Mouse (Mus musculus): Measurements from ENCODE around the gene Naa35. TPM values are rescaled to one million over a fixed set of nuclear protein-coding genes. Genes with fewer than 3 reads are reported as not detected.
A peak's percentile ranks its signal among the peaks of the same experiment; 100 is the strongest.

Gene Naa35
- polyA plus RNA-seq, 1 experiment: 4.9 TPM

- H3K4me3 ChIP-seq (replicated peaks): peak overlapping the region; percentile 93
- H3K36me3 ChIP-seq (replicated peaks; ENCODE audit: low read length): peaks cover 3% of the 10 kb centered on the region
- peaks cover 49% of the 10 kb centered on the region for H3K4me1 ChIP-seq
Observed at GRCm38 (mm10) chr13:59674215-59674614, 89.2 kb downstream of the Naa35 start.

DNA sequence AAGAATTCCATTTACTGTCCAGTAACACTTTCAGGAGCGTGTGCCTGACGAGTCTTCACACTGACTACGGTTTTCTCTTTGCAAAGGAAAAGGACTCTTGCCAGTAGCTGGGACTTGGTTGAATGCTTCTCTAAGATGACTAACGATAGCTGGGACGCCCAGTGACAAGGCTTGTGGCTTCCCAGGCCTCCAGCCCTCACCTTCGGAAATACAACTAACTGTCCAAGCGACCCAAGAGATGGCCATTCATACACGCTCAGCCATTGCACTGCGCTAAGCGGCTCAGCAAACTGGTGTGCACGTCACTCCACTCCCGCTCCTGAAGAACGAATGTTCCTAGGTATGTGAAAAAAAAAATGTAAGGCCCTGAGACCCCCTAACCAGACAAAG, 89.7 kb downstream of the Naa35 start:
- peaks cover 14% of the 10 kb centered on the region for H3K27me3 ChIP-seq (replicated peaks)
- H3K4me1 ChIP-seq: peaks cover 43% of the 10 kb centered on the region
- TF ChIP-seq GATA1 (IDR thresholded peaks at IDR 0.05; ENCODE audit: borderline replicate concordance, low read length) (no peak), FLI1 (IDR thresholded peaks at IDR 0.05; ENCODE audit: low read length) (no peak)
- no peaks in the 10 kb centered on the region for H3K36me3 ChIP-seq (replicated peaks; ENCODE audit: low read length)
- H3K4me3 ChIP-seq (replicated peaks): peak overlapping the region; percentile 93
- H3K9me3 ChIP-seq: no peaks in the 10 kb centered on the region

More at GRCm38 (mm10) chr13:59674215-59674614, 89.2 kb downstream of the Naa35 start:
- peaks cover 12% of the 10 kb centered on the region for H3K27me3 ChIP-seq (replicated peaks)
- no peak for TF ChIP-seq GATA1 (IDR thresholded peaks at IDR 0.05; ENCODE audit: borderline replicate concordance, low read length)
- no peak for TF ChIP-seq FLI1 (IDR thresholded peaks at IDR 0.05; ENCODE audit: low read length)
- H3K9me3 ChIP-seq: no peaks in the 10 kb centered on the region

DNA sequence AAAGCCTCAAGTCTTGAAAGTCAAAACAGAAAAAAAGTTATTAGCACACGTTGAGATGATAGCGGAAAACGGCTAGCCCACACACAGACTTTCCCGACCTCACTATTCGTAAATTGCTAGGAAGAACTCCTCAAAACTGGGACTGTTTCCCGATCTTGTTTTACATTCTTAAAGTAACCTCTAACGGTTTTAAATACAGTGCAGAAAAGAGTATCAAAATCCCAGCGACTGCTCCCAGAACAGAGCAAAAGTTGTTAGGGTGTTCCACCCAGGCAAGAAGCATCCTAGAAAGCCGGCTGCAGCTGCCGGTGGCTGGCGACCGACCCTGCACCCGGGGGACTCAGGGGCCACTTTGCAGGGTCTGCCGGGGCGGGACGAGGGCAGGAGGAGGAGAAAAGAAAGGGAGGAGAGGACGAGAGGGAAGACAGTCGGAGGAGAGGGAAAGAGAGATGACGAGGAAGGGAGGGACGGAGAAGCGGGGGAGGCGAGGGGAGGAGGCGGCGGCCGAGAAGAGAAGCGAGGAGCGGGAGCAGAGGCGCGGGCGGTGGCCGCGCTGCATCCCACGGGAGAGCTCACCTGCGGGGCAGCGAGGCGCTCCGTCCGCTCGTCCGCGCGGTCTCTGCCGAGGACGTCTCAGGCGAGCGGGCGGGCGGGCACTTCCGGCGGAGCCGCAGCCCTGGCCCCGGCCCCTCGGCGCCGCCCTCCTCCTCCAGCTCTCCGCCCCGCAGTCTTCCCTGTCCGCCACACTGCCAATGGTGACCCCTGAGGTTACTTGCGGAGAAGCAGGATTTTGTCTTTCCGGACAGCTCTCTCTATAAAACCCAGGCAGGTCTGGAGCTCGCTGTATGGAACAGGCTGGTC, 90.3 kb downstream of the Naa35 start, which contains the start of gene Golm1:
Gene Golm1 (minus strand): TSS at position 661 of the 861 bp plus-strand sequence.
- Histone ChIP-seq H3K4me3 (replicated peaks) (peak within 1 kb of the TSS; percentile 93), H3K9me3 (no peaks in the 10 kb centered on the region), H3K36me3 (replicated peaks; ENCODE audit: low read length) (no peaks in the 10 kb centered on the region), H3K4me1 (peaks cover 39% of the 10 kb centered on the region), H3K27me3 (replicated peaks) (peaks cover 18% of the 10 kb centered on the region)
- TF ChIP-seq FLI1 (IDR thresholded peaks at IDR 0.05; ENCODE audit: low read length): no peak
- TF ChIP-seq GATA1 (IDR thresholded peaks at IDR 0.05; ENCODE audit: borderline replicate concordance, low read length): no peak

GRCm38 (mm10) chr13:59676316-59677229, 91.5 kb downstream of the Naa35 start:
- H3K4me3 ChIP-seq (replicated peaks): no peak overlapping the region
- TF ChIP-seq FLI1 (IDR thresholded peaks at IDR 0.05; ENCODE audit: low read length) (no peak), GATA1 (IDR thresholded peaks at IDR 0.05; ENCODE audit: borderline replicate concordance, low read length) (no peak)
- H3K36me3 ChIP-seq (replicated peaks; ENCODE audit: low read length): no peaks in the 10 kb centered on the region
- H3K27me3 ChIP-seq (replicated peaks): peaks cover 24% of the 10 kb centered on the region
- no peaks in the 10 kb centered on the region for H3K9me3 ChIP-seq
- peaks cover 32% of the 10 kb centered on the region for H3K4me1 ChIP-seq

GRCm38 (mm10) chr13:59679306-59679705, 94.2 kb downstream of the Naa35 start:
- Histone ChIP-seq H3K36me3 (replicated peaks; ENCODE audit: low read length) (no peaks in the 10 kb centered on the region), H3K4me1 (peaks cover 15% of the 10 kb centered on the region), H3K9me3 (no peaks in the 10 kb centered on the region), H3K27me3 (replicated peaks) (peaks cover 37% of the 10 kb centered on the region), H3K4me3 (replicated peaks) (no peak overlapping the region)
- TF ChIP-seq FLI1 (IDR thresholded peaks at IDR 0.05; ENCODE audit: low read length) (no peak), GATA1 (IDR thresholded peaks at IDR 0.05; ENCODE audit: borderline replicate concordance, low read length) (no peak)

GRCm38 (mm10) chr13:59679908-59680307, 94.8 kb downstream of the Naa35 start:
- H3K4me1 ChIP-seq: peaks cover 9% of the 10 kb centered on the region
- H3K4me3 ChIP-seq (replicated peaks): no peak overlapping the region
- H3K36me3 ChIP-seq (replicated peaks; ENCODE audit: low read length): no peaks in the 10 kb centered on the region
- H3K27me3 ChIP-seq (replicated peaks): peaks cover 37% of the 10 kb centered on the region
- TF ChIP-seq FLI1 (IDR thresholded peaks at IDR 0.05; ENCODE audit: low read length): no peak
- no peak for TF ChIP-seq GATA1 (IDR thresholded peaks at IDR 0.05; ENCODE audit: borderline replicate concordance, low read length)
- no peaks in the 10 kb centered on the region for H3K9me3 ChIP-seq

GRCm38 (mm10) chr13:59682629-59683028, 97.6 kb downstream of the Naa35 start:
- Histone ChIP-seq H3K4me1 (peaks cover 6% of the 10 kb centered on the region), H3K9me3 (no peaks in the 10 kb centered on the region), H3K27me3 (replicated peaks) (peaks cover 37% of the 10 kb centered on the region), H3K4me3 (replicated peaks) (peak overlapping the region; percentile 11), H3K36me3 (replicated peaks; ENCODE audit: low read length) (no peaks in the 10 kb centered on the region)
- TF ChIP-seq FLI1 (IDR thresholded peaks at IDR 0.05; ENCODE audit: low read length): no peak
- TF ChIP-seq GATA1 (IDR thresholded peaks at IDR 0.05; ENCODE audit: borderline replicate concordance, low read length): no peak

DNA sequence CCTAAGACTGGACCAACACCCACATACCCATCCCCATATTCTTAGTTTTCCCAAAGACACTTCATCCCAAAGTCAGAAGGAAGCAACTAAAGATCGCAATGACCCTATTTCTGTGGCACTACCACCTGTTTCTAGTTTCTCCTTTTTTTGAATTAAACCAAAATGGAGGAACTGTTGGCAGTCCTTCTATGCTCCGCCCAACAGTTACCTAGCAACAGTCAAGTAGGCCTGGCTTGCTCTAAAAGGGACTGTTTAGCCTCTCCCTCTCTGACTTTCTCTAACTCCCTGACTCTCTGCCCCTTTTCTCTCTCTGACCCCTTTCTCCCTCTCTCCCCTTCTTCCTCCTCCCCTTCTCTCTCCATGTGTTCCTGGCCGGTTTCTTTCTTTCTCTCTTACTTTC, 100.2 kb downstream of the Naa35 start:
- H3K4me1 ChIP-seq: peaks cover 6% of the 10 kb centered on the region
- no peaks in the 10 kb centered on the region for H3K9me3 ChIP-seq
- TF ChIP-seq FLI1 (IDR thresholded peaks at IDR 0.05; ENCODE audit: low read length): no peak
- TF ChIP-seq GATA1 (IDR thresholded peaks at IDR 0.05; ENCODE audit: borderline replicate concordance, low read length): no peak
- no peak overlapping the region for H3K4me3 ChIP-seq (replicated peaks)
- no peaks in the 10 kb centered on the region for H3K36me3 ChIP-seq (replicated peaks; ENCODE audit: low read length)
- H3K27me3 ChIP-seq (replicated peaks): peaks cover 30% of the 10 kb centered on the region

Other genes with a start within 250 kb of the Naa35 start
- 0.53 TPM in 1 of 2 replicates, not detected in the other for gene Agtpbp1, start within 50 bp of the Naa35 start, polyA plus RNA-seq (2012; ENCODE audit: insufficient read depth, low replicate concordance)
- gene Golm1, start 90.6 kb downstream of the Naa35 start, polyA plus RNA-seq (2012; ENCODE audit: insufficient read depth, low replicate concordance): 1.9 and 3.4 TPM in 2 replicates
- gene 4921517D22Rik, start 108.8 kb downstream of the Naa35 start, polyA plus RNA-seq (2012; ENCODE audit: insufficient read depth, low replicate concordance): not detected in 2 replicates
- not detected in 2 replicates for gene Spata31d1a, start 125.1 kb downstream of the Naa35 start, polyA plus RNA-seq (2012; ENCODE audit: insufficient read depth, low replicate concordance)
- gene Spata31d1b, start 127.0 kb downstream of the Naa35 start, polyA plus RNA-seq (2012; ENCODE audit: insufficient read depth, low replicate concordance): not detected in 2 replicates
- gene Spata31d1d, start 146.5 kb downstream of the Naa35 start, polyA plus RNA-seq (2012; ENCODE audit: insufficient read depth, low replicate concordance): 0.04 TPM in 1 of 2 replicates, not detected in the other
- gene 1700014D04Rik, start 161.5 kb downstream of the Naa35 start, polyA plus RNA-seq (2012; ENCODE audit: insufficient read depth, low replicate concordance): not detected in 2 replicates
- gene Isca1, start 184.6 kb downstream of the Naa35 start, polyA plus RNA-seq (2012; ENCODE audit: insufficient read depth, low replicate concordance): 58.1 and 113 TPM in 2 replicates
- gene Gm49354, start 197.0 kb downstream of the Naa35 start, polyA plus RNA-seq (2012; ENCODE audit: insufficient read depth, low replicate concordance): 8.0 and 26.4 TPM in 2 replicates
- 4.3 and 11.4 TPM in 2 replicates for gene Tut7, start 237.9 kb downstream of the Naa35 start, polyA plus RNA-seq (2012; ENCODE audit: insufficient read depth, low replicate concordance)